Mouse (Mus musculus): ENCODE data around the gene Scn1b.

Gene Scn1b

GRCm38 (mm10) chr7:31126851-31127724 lies at the start of gene Scn1b:
Gene Scn1b (minus strand): TSS chr7:31127003.
- DNase-seq (ENCODE audit: low read depth, low spot score): no peak

DNA sequence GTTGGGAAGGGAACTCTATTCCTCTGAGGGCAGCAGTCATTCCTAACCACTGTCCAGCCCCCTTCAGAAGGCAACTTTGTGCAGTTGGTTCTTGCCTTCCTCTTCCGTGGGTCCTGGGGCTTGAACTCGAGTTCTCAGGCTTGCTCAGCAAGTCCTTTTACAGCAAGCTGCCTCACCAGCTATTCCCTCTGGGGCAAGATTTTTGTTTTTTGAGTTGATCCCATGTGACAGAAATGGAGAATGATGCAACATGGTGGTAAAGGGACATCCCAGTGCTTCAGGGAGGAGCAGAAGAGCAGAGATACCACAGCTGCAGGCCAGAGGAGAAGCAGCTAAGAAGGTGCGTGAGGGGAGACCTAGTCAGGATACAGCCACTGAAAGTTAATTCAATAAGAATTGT lies 48.3 kb upstream of the Scn1b start:
- peak; percentile 62 for DNase-seq (ENCODE audit: low read depth, low spot score)

GRCm38 (mm10) chr7:31174466-31174865 lies 47.7 kb upstream of the Scn1b start:
- DNase-seq (ENCODE audit: low read depth, low spot score): peak; percentile 90

- DNase-seq (ENCODE audit: low read depth, low spot score): peak; percentile 84
These were observed 45.4 kb upstream of the Scn1b start for GRCm38 (mm10) chr7:31172238-31172637.

DNA sequence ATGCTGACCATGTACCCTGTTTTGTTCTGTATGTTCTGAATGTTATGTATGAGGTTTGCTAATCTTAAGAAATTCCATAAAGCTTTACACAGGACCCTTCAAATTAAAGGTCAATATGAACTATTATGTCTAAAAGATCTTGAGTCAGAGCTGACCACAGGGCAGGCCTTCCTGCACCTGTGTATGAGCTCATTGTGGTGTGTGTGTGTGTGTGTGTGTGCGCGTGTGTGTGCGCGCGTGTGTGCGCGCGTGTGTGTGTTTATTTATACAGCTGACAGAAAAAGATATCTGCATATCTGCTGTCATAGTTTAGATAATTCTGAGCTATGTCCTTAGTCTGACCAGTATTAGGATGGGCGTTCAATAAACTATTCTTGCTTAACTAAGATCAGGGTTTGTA lies 43.7 kb upstream of the Scn1b start:
- no peak for DNase-seq (ENCODE audit: low read depth, low spot score)

GRCm38 (mm10) chr7:31168412-31168811 lies 41.6 kb upstream of the Scn1b start:
- DNase-seq (ENCODE audit: low read depth, low spot score): no peak

GRCm38 (mm10) chr7:31164748-31165147 lies 37.9 kb upstream of the Scn1b start:
- DNase-seq (ENCODE audit: low read depth, low spot score): no peak

- no peak for DNase-seq (ENCODE audit: low read depth, low spot score)
These were observed 37.1 kb upstream of the Scn1b start for GRCm38 (mm10) chr7:31163666-31164577.

GRCm38 (mm10) chr7:31162324-31162723 lies 35.5 kb upstream of the Scn1b start:
- no peak for DNase-seq (ENCODE audit: low read depth, low spot score)

GRCm38 (mm10) chr7:31161831-31162230 lies 35.0 kb upstream of the Scn1b start:
- no peak for DNase-seq (ENCODE audit: low read depth, low spot score)

DNA sequence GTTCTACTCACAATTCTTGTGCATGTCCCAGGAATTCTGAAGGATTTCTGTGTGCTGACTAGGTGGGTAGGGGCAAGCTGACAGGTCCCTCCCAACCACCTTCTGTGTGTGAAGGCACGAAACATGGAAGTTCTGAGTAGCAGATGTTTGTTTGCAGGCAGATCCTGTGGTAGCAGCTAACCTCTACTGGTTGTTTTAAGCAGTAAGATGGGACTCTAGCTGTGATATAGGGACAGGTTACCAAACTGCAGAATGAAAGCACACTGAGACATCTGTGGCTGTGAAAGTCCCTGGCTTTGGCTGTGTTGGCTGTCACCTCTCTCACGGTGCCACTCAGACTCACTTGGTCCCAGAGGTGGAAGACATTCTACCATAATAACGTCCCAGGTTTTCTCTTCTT lies 34.4 kb upstream of the Scn1b start:
- DNase-seq (ENCODE audit: low read depth, low spot score): no peak

DNA sequence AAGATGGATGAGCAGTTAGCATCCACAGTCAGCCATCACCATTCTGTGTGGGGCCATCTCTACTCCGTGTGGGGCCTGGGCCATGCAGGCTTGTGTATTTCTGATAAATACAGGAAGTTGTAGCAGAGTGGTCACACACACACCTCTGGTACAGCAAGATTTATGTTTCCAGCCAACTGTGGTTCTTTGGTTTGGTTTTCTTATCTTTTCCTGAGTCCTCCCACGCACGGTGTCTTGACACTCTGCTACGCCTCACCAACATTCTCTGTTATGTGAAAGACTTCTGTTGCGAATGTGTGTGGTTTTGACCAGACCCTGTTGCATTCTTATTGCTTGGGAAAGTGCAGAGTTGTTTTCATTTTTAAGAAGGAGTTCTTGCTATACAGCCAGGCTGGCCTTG lies 34.0 kb upstream of the Scn1b start:
- no peak for DNase-seq (ENCODE audit: low read depth, low spot score)

DNA sequence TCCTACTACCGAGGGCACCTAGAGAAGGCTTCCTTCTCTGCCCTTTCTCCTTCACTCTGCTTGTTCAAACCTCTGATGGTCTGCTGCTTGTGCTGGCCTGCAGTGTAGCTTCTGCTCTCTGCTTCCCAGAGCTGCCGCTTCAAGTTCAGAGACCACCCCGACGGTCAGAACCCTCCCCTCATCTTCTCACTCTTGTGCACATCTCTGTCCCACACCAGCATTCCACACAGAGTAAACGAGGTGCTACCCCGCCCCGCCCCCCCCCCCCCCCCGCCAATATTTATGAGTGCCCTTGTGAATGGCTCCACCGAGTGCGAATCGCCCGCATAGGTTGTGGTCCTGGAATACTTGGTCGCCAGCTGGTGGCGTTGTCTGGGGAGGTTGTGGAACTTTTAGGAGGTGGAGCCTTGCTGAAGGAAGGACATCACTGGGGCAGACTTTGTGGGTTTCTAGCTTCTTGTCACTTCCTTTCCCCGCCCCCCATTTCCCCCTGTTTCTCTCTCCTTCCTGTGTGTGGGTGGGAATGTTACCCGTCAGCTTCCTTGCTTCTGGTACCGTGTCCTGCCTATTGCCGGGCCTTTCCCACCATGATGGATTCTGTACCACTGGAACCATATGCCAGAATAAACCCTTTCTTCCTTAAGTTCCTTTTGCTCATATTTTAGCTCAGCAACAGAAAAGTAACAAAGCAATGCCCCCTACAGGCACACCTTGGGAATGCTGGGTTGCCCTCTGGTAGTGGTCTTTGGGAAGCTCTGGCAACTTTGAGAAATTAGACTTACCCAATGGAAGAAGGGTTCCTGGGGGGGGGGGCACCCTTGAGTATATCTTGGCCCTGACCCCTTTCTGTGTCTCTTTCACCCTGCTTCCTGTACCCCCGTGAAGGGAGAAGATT lies 29.5 kb upstream of the Scn1b start:
- peak; percentile 86 for DNase-seq (ENCODE audit: low read depth, low spot score)

DNA sequence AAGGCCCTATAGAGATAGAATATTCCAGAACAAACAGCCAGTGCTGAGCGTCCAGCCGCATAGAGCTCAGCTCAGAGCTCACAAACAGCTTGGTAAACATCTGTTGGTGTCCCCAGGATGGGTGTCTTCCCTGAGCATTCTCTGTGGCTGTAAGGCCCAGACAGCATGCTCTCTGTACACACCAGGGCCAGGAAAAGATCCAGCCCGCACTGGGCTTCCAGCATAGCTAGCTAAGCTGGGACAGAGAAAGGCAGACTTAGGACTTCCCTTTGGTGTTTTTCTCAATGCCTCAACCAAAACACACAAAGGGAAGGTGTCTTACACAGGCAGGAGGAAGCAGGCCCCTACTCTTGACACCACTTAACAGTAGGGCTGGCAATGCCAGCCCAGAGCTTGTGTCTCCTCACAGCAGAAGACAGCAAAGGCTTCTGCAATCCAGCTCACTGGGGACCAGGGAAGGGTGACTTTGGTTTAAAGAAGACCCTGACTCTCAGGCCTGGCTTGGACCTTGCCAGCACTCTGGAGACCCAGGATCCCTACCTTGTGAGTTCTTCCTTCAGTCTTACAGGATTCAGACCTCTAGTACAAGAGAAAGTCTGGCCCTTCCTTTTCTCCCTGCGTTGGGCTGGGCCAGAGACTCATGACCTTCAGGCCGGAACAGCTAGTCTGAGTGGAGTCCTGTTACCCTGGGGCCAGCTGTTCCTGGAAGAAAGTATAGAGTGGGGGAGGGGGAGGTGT lies 28.7 kb upstream of the Scn1b start, which contains the start of gene Gramd1a:
Gene Gramd1a (minus strand): TSS at position 601 of the 738 bp plus-strand sequence.
- peak; percentile 37 for DNase-seq (ENCODE audit: low read depth, low spot score)

- peak; percentile 23 for DNase-seq (ENCODE audit: low read depth, low spot score)
These were observed 26.9 kb upstream of the Scn1b start for GRCm38 (mm10) chr7:31153536-31154320.

- peak; percentile 82 for DNase-seq (ENCODE audit: low read depth, low spot score)
These were observed 24.8 kb upstream of the Scn1b start for GRCm38 (mm10) chr7:31151301-31152241.

DNA sequence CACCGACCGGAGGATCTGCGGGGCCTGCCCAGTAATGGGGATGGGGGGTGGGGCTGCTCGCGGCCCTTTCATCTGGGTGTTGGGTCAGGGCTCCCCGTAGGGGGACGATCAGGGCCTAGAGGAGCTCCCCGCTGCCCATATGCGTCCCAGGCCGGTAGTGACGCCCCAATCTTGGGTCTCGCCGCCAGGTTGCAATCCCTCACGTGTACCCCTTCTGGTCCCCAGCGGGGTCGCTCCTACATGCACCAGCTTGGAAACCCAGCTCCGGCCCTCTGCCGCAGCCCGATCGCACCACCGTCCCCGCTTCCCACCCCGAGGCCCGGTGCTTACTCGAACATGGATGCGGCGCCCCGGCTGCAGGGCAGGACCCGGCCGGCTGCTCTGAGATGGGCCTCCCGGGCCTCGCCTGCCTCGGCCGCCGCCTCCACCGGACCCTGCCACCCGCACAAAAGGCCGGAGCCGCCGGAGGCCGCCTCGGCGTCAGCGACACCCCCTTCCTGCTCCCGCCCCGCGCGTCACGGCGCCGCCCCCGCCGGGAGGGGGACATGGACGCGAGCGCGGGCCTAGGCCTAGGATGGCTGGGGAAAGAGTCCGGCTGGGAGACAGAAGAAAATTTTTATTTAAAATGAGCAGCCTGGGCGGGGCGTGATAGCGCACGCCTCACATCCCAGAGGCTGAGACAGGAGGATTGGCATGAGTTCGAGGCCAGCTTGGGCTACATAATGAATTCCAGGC lies 23.9 kb upstream of the Scn1b start:
- peak; percentile 88 for DNase-seq (ENCODE audit: low read depth, low spot score)

Measured in A20 (cell line).